Mouse (Mus musculus): ENCODE data around the gene Tbx5. TPM values are rescaled to one million over a fixed set of nuclear protein-coding genes. Genes with fewer than 3 reads are reported as not detected.
"Not testable (repeated sequence)": the region's sequence is repeated elsewhere in the genome, so short reads cannot be mapped to it uniquely, and the experiment has no call there.

Gene Tbx5
- polyA plus RNA-seq, 1 experiment from 2014 or later, result 0.45 TPM

DNA sequence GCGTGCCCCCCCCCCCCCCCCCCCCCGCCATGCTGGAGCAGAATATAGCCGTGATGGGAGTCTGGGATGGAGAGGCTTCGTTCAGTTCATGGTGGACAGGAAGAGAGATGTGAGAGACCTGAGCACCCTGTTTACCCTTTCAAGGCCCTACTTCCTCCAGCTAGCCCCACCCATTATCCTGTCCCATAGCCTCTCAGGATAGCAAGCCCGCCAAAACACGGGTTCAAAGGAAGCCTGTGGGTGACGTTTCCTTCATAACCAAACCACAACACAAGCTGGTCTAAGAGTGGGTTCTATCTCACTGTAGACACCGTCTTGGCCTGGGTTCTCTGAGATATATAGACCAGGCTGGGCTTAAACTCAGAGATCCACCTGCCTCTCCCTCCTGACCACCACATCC, 53.1 kb downstream of the Tbx5 start:
- H3K27me3 ChIP-seq (ENCODE audit: control insufficient read depth, insufficient read depth, low read length), result no peaks in the 10 kb centered on the region
- no peak overlapping the region for H3K9ac ChIP-seq (ENCODE audit: low read length)
- ATAC-seq (ENCODE audit: insufficient read depth, low FRiP score, low TSS enrichment), result no peak
- H3K4me3 ChIP-seq (ENCODE audit: low read depth, low read length), result no peak overlapping the region
- no peaks in the 10 kb centered on the region for H3K9me3 ChIP-seq (ENCODE audit: control insufficient read depth, low read length)
- DNase-seq (ENCODE audit: low spot score), result no peak
- no peak overlapping the region for H3K4me2 ChIP-seq (ENCODE audit: low read depth)
- 89% methylated on average over 5 of the region's 8 CpGs for WGBS
- H3K27ac ChIP-seq (ENCODE audit: low read depth, low read length), result no peak overlapping the region
- no peaks in the 10 kb centered on the region for H3K4me1 ChIP-seq (ENCODE audit: control insufficient read depth, insufficient read depth, low read length)
- no peaks in the 10 kb centered on the region for H3K36me3 ChIP-seq (ENCODE audit: control insufficient read depth, insufficient read depth, low read length)

DNA sequence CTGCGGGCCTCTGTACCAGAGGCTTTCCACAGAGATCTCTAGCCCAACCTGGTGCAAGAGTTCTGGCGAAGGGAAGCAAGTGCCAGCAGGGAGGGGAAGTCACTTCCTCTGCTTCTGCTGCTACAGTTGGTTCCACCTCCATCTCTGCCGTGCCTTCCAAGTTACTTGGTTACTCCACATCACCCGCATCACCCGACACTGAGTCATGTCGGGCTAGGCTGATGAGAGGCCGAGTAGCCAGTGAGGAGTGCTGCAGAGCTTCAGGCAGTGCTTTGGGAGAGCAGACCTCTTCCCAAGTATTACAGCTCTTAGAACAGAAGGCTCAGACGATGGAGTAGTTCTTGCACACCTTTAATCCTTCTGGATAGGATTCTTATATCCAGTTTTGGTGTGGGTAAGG, 54.9 kb downstream of the Tbx5 start:
- no peaks in the 10 kb centered on the region for H3K36me3 ChIP-seq (ENCODE audit: control insufficient read depth, insufficient read depth, low read length)
- H3K27me3 ChIP-seq (ENCODE audit: control insufficient read depth, insufficient read depth, low read length), result no peaks in the 10 kb centered on the region
- no peaks in the 10 kb centered on the region for H3K4me1 ChIP-seq (ENCODE audit: control insufficient read depth, insufficient read depth, low read length)
- no peak overlapping the region for H3K9ac ChIP-seq (ENCODE audit: low read length)
- no peak overlapping the region for H3K4me3 ChIP-seq (ENCODE audit: low read depth, low read length)
- no peak for ATAC-seq (ENCODE audit: insufficient read depth, low FRiP score, low TSS enrichment)
- H3K4me2 ChIP-seq (ENCODE audit: low read depth), result no peak overlapping the region
- WGBS, result 92% methylated on average over 8 of the region's 8 CpGs
- no peak for DNase-seq (ENCODE audit: low spot score)
- no peaks in the 10 kb centered on the region for H3K9me3 ChIP-seq (ENCODE audit: control insufficient read depth, low read length)
- no peak overlapping the region for H3K27ac ChIP-seq (ENCODE audit: low read depth, low read length)

DNA sequence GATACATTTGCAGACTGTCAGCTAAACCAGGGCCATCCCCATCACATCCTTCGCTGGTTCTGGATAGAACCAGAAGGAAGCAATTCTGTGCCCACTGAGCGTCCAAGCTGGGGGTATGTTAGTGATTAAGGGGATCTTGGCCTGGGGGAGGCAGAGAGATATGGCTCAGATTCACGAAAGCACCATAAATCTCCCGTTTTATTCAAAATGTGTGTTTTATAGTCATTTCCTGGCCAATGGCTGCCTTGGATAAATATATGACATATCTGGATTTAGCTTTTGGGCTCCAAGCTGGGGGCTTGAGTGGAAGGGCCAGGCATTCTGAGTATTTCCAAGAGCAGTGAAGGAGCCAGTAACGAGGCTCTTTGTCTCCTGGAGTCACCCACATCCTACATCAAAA, 59.5 kb downstream of the Tbx5 start:
- Histone ChIP-seq H3K4me1 (ENCODE audit: control insufficient read depth, insufficient read depth, low read length) (no peaks in the 10 kb centered on the region), H3K27ac (ENCODE audit: low read depth, low read length) (no peak overlapping the region), H3K27me3 (ENCODE audit: control insufficient read depth, insufficient read depth, low read length) (no peaks in the 10 kb centered on the region), H3K9me3 (ENCODE audit: control insufficient read depth, low read length) (no peaks in the 10 kb centered on the region), H3K4me3 (ENCODE audit: low read depth, low read length) (no peak overlapping the region), H3K4me2 (ENCODE audit: low read depth) (no peak overlapping the region), H3K36me3 (ENCODE audit: control insufficient read depth, insufficient read depth, low read length) (no peaks in the 10 kb centered on the region), H3K9ac (ENCODE audit: low read length) (no peak overlapping the region)
- ATAC-seq (ENCODE audit: insufficient read depth, low FRiP score, low TSS enrichment) (no peak), DNase-seq (ENCODE audit: low spot score) (no peak)
- WGBS, result 75% methylated on average over 5 of the region's 5 CpGs

DNA sequence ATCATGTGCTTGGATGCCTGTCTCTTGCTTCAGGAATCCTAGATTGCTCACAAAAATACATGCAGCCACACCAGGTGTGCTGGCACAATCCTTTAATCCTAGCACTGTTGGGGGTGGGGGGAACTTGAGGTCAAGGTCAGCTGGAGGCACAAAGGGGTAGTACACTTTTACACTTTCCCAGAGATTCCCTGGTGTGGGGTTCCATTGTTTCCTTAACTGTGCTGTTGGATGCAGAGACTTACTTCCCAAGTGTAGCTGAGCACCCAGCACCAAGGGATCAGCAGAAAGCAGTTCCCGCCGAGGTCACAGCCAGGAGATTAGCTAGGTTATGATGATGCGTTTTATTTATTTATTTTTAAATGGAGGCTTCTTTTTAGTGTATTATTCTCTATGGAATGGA, 60.6 kb downstream of the Tbx5 start:
- H3K27ac ChIP-seq (ENCODE audit: low read depth, low read length), result no peak overlapping the region
- ATAC-seq (ENCODE audit: insufficient read depth, low FRiP score, low TSS enrichment), result no peak
- H3K4me2 ChIP-seq (ENCODE audit: low read depth), result no peak overlapping the region
- no peaks in the 10 kb centered on the region for H3K9me3 ChIP-seq (ENCODE audit: control insufficient read depth, low read length)
- H3K4me1 ChIP-seq (ENCODE audit: control insufficient read depth, insufficient read depth, low read length), result no peaks in the 10 kb centered on the region
- no peak for DNase-seq (ENCODE audit: low spot score)
- H3K27me3 ChIP-seq (ENCODE audit: control insufficient read depth, insufficient read depth, low read length), result no peaks in the 10 kb centered on the region
- H3K9ac ChIP-seq (ENCODE audit: low read length), result no peak overlapping the region
- WGBS, result 74% methylated on average over 3 of the region's 3 CpGs
- no peak overlapping the region for H3K4me3 ChIP-seq (ENCODE audit: low read depth, low read length)
- H3K36me3 ChIP-seq (ENCODE audit: control insufficient read depth, insufficient read depth, low read length), result no peaks in the 10 kb centered on the region

DNA sequence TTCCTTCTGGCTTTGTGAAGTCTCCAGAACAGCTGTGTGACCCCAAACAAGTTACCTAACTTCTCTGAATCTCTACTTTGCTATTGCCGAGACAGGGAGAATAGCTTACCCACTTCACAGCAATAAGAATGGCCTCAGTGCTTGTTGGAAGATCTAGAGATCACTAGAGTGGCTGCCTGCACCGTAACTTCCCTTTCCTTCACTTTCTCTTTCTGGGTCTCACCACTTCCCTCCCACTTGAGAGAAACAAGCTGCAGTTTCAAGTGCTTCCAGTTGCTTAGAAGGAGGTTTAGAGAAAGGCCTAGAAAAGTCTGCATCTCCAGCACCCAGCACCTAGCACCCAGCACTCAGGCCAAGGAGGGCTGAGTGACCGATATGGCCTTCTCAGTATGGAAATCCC, 64.1 kb downstream of the Tbx5 start:
- Histone ChIP-seq H3K4me3 (ENCODE audit: low read depth, low read length) (no peak overlapping the region), H3K36me3 (ENCODE audit: control insufficient read depth, insufficient read depth, low read length) (no peaks in the 10 kb centered on the region), H3K27me3 (ENCODE audit: control insufficient read depth, insufficient read depth, low read length) (no peaks in the 10 kb centered on the region), H3K9ac (ENCODE audit: low read length) (no peak overlapping the region), H3K27ac (ENCODE audit: low read depth, low read length) (no peak overlapping the region), H3K9me3 (ENCODE audit: control insufficient read depth, low read length) (no peaks in the 10 kb centered on the region), H3K4me2 (ENCODE audit: low read depth) (no peak overlapping the region), H3K4me1 (ENCODE audit: control insufficient read depth, insufficient read depth, low read length) (no peaks in the 10 kb centered on the region)
- 89% methylated on average over 3 of the region's 3 CpGs for WGBS
- ATAC-seq (ENCODE audit: insufficient read depth, low FRiP score, low TSS enrichment), result no peak
- DNase-seq (ENCODE audit: low spot score), result no peak

DNA sequence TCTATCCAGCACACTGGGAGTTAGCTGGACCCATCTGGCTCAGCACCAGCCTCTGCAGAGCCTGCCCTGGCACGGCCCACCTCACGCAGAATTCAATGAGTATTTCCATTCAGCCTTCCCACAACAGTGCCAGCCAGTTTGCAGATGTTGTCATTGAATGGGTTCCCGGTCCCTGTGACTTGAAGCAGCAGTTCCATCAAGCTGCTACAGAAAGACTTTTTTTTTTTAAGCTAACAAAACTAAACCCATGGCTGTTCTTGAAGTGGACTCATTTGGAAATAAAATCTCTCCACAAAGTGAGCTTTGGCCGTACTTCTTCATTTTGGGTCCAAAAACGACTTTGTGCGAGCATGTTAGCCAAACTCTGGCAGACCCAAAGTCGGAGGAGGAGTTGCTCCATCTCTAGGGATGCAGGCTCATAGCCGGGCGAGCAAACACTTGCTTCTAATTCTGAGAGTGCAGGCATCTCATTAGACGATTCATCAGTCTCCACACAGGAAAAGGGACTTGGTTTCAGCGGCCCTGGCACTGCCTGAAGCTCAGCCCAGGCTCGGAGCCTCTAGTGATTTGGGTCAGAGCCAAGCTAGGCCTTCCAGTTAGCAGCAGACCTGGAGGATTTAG, 84.2 kb downstream of the Tbx5 start:
- H3K4me2 ChIP-seq (ENCODE audit: low read depth), result no peak overlapping the region
- H3K36me3 ChIP-seq (ENCODE audit: control insufficient read depth, insufficient read depth, low read length), result no peaks in the 10 kb centered on the region
- WGBS, result 85% methylated on average over 12 of the region's 12 CpGs
- H3K27me3 ChIP-seq (ENCODE audit: control insufficient read depth, insufficient read depth, low read length), result no peaks in the 10 kb centered on the region
- no peak overlapping the region for H3K9ac ChIP-seq (ENCODE audit: low read length)
- H3K4me1 ChIP-seq (ENCODE audit: control insufficient read depth, insufficient read depth, low read length), result no peaks in the 10 kb centered on the region
- DNase-seq (ENCODE audit: low spot score) (no peak), ATAC-seq (ENCODE audit: insufficient read depth, low FRiP score, low TSS enrichment) (no peak)
- H3K4me3 ChIP-seq (ENCODE audit: low read depth, low read length), result no peak overlapping the region
- H3K9me3 ChIP-seq (ENCODE audit: control insufficient read depth, low read length), result no peaks in the 10 kb centered on the region
- H3K27ac ChIP-seq (ENCODE audit: low read depth, low read length), result no peak overlapping the region

DNA sequence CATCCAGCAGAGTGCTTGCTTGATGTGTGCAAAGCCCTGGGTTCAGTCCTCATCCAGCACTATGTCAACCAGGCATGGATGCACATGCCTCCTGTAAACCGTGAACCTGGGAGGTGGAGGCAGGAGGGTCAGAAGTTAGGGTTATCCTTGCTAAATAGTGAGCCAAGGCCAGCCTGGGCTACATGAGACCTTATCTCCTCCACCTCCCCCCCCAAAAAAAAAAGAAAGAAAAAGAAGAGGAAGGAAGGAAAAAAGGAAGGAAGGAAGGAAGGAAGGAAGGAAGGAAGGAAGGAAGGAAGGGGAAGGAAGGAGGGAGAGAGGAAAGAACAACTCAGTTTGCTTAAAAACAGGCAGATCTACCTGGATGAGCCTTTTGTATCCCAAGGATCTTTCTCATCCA, 85.9 kb downstream of the Tbx5 start:
- not testable (repeated sequence) for ATAC-seq (ENCODE audit: insufficient read depth, low FRiP score, low TSS enrichment); DNase-seq (ENCODE audit: low spot score); H3K27ac ChIP-seq (ENCODE audit: low read depth, low read length); H3K36me3 ChIP-seq (ENCODE audit: control insufficient read depth, insufficient read depth, low read length); H3K4me1 ChIP-seq (ENCODE audit: control insufficient read depth, insufficient read depth, low read length); H3K4me3 ChIP-seq (ENCODE audit: low read depth, low read length); H3K9me3 ChIP-seq (ENCODE audit: control insufficient read depth, low read length); H3K4me2 ChIP-seq (ENCODE audit: low read depth); H3K27me3 ChIP-seq (ENCODE audit: control insufficient read depth, insufficient read depth, low read length); H3K9ac ChIP-seq (ENCODE audit: low read length)
- WGBS, result 93% methylated on average over 1 of the region's 1 CpGs

DNA sequence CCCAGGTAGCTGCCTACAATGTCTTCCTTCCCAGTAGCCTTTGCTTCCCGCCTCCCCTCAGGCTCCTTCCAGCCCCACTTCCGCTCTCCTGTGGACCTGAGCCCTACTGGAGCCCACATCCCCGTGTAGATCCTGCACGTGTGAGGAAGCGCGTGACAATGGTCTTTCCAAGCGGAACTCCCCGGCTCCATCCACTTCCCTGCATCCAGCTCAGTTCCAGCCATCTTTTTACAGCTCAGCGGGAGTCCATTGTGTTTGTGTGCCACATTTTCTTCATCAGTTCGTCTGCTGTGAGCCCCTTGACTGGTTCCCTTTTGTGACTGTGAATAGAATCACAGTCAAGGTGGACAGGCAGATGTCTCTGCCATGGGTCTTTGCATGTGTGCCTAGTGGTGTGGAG, 88.5 kb downstream of the Tbx5 start:
- WGBS, result 65% methylated on average over 10 of the region's 10 CpGs
- H3K4me3 ChIP-seq (ENCODE audit: low read depth, low read length), result no peak overlapping the region
- no peaks in the 10 kb centered on the region for H3K9me3 ChIP-seq (ENCODE audit: control insufficient read depth, low read length)
- H3K36me3 ChIP-seq (ENCODE audit: control insufficient read depth, insufficient read depth, low read length), result no peaks in the 10 kb centered on the region
- H3K4me1 ChIP-seq (ENCODE audit: control insufficient read depth, insufficient read depth, low read length), result no peaks in the 10 kb centered on the region
- DNase-seq (ENCODE audit: low spot score), result no peak
- H3K27me3 ChIP-seq (ENCODE audit: control insufficient read depth, insufficient read depth, low read length), result no peaks in the 10 kb centered on the region
- H3K9ac ChIP-seq (ENCODE audit: low read length), result no peak overlapping the region
- no peak overlapping the region for H3K4me2 ChIP-seq (ENCODE audit: low read depth)
- ATAC-seq (ENCODE audit: insufficient read depth, low FRiP score, low TSS enrichment), result no peak
- no peak overlapping the region for H3K27ac ChIP-seq (ENCODE audit: low read depth, low read length)

DNA sequence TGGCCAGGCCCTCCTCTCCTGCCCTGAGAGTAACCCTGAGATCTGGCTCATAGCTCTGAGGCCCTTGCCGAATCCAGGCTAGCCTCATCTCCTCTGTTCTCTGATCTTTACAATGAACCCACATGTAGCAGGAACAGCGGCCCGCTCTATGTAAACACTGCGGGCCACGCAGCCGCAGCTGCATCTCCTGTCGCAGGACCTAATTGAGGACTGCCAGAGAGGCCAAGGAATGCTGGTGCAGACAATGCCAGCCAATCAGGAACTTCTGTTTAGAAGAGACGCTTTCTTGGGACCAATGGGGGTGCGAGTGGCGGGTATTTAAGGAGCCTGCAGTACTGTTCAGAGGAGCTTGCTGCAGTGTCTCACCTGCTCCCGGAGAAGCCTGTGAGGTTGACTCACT, 89.8 kb downstream of the Tbx5 start:
- H3K4me1 ChIP-seq (ENCODE audit: control insufficient read depth, insufficient read depth, low read length), result no peaks in the 10 kb centered on the region
- no peak overlapping the region for H3K4me3 ChIP-seq (ENCODE audit: low read depth, low read length)
- ATAC-seq (ENCODE audit: insufficient read depth, low FRiP score, low TSS enrichment) (no peak), DNase-seq (ENCODE audit: low spot score) (no peak)
- no peaks in the 10 kb centered on the region for H3K36me3 ChIP-seq (ENCODE audit: control insufficient read depth, insufficient read depth, low read length)
- H3K27ac ChIP-seq (ENCODE audit: low read depth, low read length), result no peak overlapping the region
- no peaks in the 10 kb centered on the region for H3K9me3 ChIP-seq (ENCODE audit: control insufficient read depth, low read length)
- 48% methylated on average over 11 of the region's 11 CpGs for WGBS
- H3K27me3 ChIP-seq (ENCODE audit: control insufficient read depth, insufficient read depth, low read length), result no peaks in the 10 kb centered on the region
- H3K9ac ChIP-seq (ENCODE audit: low read length), result no peak overlapping the region
- H3K4me2 ChIP-seq (ENCODE audit: low read depth), result no peak overlapping the region
